Mouse (Mus musculus): ENCODE measurements at regions not wholly inside any gene's neighbourhood (a gene's known extent, or its start where the extent isn't known, plus 50 kb on each side); places are given as distances from the start of the nearest gene placed in this dataset.

- DNase-seq (ENCODE audit: low read depth): no peak
Observed at GRCm38 (mm10) chr16:50707906-50708305, 117.0 kb upstream of the Ccdc54 start.

- no peak for DNase-seq (ENCODE audit: low read depth)
Observed at GRCm38 (mm10) chr16:50705921-50706320, 115.0 kb upstream of the Ccdc54 start.

- DNase-seq (ENCODE audit: low read depth): no peak
Observed at GRCm38 (mm10) chr16:50700811-50701517, 110.0 kb upstream of the Ccdc54 start.

GRCm38 (mm10) chr16:50700123-50700522 is 109.2 kb upstream of the Ccdc54 start:
- DNase-seq (ENCODE audit: low read depth): no peak

GRCm38 (mm10) chr16:50697722-50698121 is 106.8 kb upstream of the Ccdc54 start:
- no peak for DNase-seq (ENCODE audit: low read depth)

- DNase-seq (ENCODE audit: low read depth): no peak
Observed at GRCm38 (mm10) chr16:50696052-50696451, 105.1 kb upstream of the Ccdc54 start.

GRCm38 (mm10) chr16:50694045-50694444 is 103.1 kb upstream of the Ccdc54 start:
- DNase-seq (ENCODE audit: low read depth): no peak

- DNase-seq (ENCODE audit: low read depth): no peak
Observed at GRCm38 (mm10) chr16:50690818-50691217, 99.9 kb upstream of the Ccdc54 start.

- no peak for DNase-seq (ENCODE audit: low read depth)
Observed at GRCm38 (mm10) chr16:50689525-50689924, 98.6 kb upstream of the Ccdc54 start.

GRCm38 (mm10) chr16:50688818-50689506 is 98.0 kb upstream of the Ccdc54 start:
- no peak for DNase-seq (ENCODE audit: low read depth)

- no peak for DNase-seq (ENCODE audit: low read depth)
Observed at GRCm38 (mm10) chr16:50679698-50680097, 88.7 kb upstream of the Ccdc54 start.

GRCm38 (mm10) chr16:50673339-50673738 is 82.4 kb upstream of the Ccdc54 start:
- no peak for DNase-seq (ENCODE audit: low read depth)

- no peak for DNase-seq (ENCODE audit: low read depth)
Observed at GRCm38 (mm10) chr16:50672713-50673112, 81.8 kb upstream of the Ccdc54 start.

GRCm38 (mm10) chr16:50671170-50671569 is 80.2 kb upstream of the Ccdc54 start:
- DNase-seq (ENCODE audit: low read depth): no peak

- no peak for DNase-seq (ENCODE audit: low read depth)
Observed at GRCm38 (mm10) chr16:50664240-50664639, 73.3 kb upstream of the Ccdc54 start.
